Mouse (Mus musculus) cerebellum, postnatal 10 days (tissue): ENCODE measurements around the gene Bnipl.
A peak's percentile ranks its signal among the peaks of the same experiment; 100 is the strongest.

Source experiments
- DNase-seq, 2 experiments: peaks; one replicate each; pipeline ENCODE4 v3.0.0; 2021; ENCODE audit warnings: mixed read lengths in 2 of 2

Gene Bnipl

GRCm38 (mm10) chr3:95210585-95210984 is 40.4 kb downstream of the Bnipl start:
- no peak for DNase-seq

- DNase-seq, result no peak
Measured at GRCm38 (mm10) chr3:95208286-95208685, 42.7 kb downstream of the Bnipl start.

- DNase-seq, result no peak
Measured at GRCm38 (mm10) chr3:95203880-95204279, 47.1 kb downstream of the Bnipl start.

- DNase-seq, result no peak
Measured at GRCm38 (mm10) chr3:95200562-95200961, 50.4 kb downstream of the Bnipl start.

GRCm38 (mm10) chr3:95200132-95200531 is 50.9 kb downstream of the Bnipl start:
- DNase-seq, result no peak

GRCm38 (mm10) chr3:95199101-95199500 is 51.9 kb downstream of the Bnipl start:
- no peak for DNase-seq

- no peak for DNase-seq
Measured at GRCm38 (mm10) chr3:95195772-95196171, 55.2 kb downstream of the Bnipl start.

- peak; percentile 48 to 57 for DNase-seq
Measured at GRCm38 (mm10) chr3:95194721-95195135, 56.3 kb downstream of the Bnipl start.
